Mouse (Mus musculus): Measurements from ENCODE around the gene Foxo3.

GRCm38 (mm10) chr10:42178751-42179150 lies 97.8 kb downstream of the Foxo3 start:
- TF ChIP-seq CTCF (IDR thresholded peaks at IDR 0.05; ENCODE audit: borderline replicate concordance, insufficient read depth, low read length) = no peak
- no peak for TF ChIP-seq POLR2A (IDR thresholded peaks at IDR 0.05; ENCODE audit: low read depth, low read length)

Data from embryonic fibroblast, embryonic 13.5 days (primary cell).